Mouse (Mus musculus) splenic B cell, adult 2 months (primary cell): ENCODE results near the gene Gm28038.
A peak's percentile ranks its signal among the peaks of the same experiment; 100 is the strongest.

ENCODE experiments used
- DNase-seq: peaks from one replicate; pipeline ENCODE4 v3.0.0-alpha.2; 2011; ENCODE audit warnings: low read depth, low spot score
- H3K27me3 ChIP-seq: 2 replicates; pipeline ENCODE4 v1.6.1; 2012; ENCODE audit warnings: mild to moderate bottlenecking, low read length, moderate library complexity, mixed read lengths; ENCODE audit not compliant: control insufficient read depth, poor library complexity, insufficient read depth, severe bottlenecking
- H3K36me3 ChIP-seq: 2 replicates; pipeline ENCODE4 v1.6.1; 2012; ENCODE audit warnings: mild to moderate bottlenecking, low read length, moderate library complexity, mixed read lengths; ENCODE audit not compliant: control insufficient read depth, poor library complexity, insufficient read depth, severe bottlenecking

Gene Gm28038

GRCm38 (mm10) chr2:30280743-30281142 lies at the start of gene Gm28038:
Gene Gm28038, plus strand, starts transcription at chr2:30281043.
- H3K27me3 ChIP-seq: no peaks in the 10 kb centered on the region
- H3K36me3 ChIP-seq: no peaks in the 10 kb centered on the region
- DNase-seq: no peak

DNA sequence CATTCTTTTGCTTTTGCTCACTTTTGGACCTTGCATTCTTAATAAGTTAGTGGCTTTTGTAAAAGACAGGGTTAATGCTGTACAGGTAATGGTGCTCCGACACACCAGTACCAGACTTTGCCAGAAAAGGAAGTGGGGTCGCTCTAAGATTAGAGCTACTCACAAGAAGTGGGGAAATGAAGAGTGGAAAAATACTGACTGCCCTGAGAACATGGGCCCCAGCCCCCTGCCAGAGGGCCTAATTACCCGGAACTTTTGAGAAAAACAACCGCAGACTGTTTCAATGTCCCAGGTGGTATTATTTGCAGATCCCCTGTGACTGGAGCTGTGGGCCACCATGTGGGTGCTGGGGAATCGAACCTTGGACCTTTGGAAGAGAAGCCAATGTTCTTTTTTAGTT lies 45.2 kb upstream of the Gm28038 start:
- H3K27me3 ChIP-seq: no peaks in the 10 kb centered on the region
- H3K36me3 ChIP-seq: no peaks in the 10 kb centered on the region; the same call in 1 of the 2 replicates
- DNase-seq: peak; percentile 50

GRCm38 (mm10) chr2:30236426-30237198 lies 44.2 kb upstream of the Gm28038 start:
- H3K36me3 ChIP-seq: no peaks in the 10 kb centered on the region; the same call in 1 of the 2 replicates
- no peak for DNase-seq
- no peaks in the 10 kb centered on the region for H3K27me3 ChIP-seq

DNA sequence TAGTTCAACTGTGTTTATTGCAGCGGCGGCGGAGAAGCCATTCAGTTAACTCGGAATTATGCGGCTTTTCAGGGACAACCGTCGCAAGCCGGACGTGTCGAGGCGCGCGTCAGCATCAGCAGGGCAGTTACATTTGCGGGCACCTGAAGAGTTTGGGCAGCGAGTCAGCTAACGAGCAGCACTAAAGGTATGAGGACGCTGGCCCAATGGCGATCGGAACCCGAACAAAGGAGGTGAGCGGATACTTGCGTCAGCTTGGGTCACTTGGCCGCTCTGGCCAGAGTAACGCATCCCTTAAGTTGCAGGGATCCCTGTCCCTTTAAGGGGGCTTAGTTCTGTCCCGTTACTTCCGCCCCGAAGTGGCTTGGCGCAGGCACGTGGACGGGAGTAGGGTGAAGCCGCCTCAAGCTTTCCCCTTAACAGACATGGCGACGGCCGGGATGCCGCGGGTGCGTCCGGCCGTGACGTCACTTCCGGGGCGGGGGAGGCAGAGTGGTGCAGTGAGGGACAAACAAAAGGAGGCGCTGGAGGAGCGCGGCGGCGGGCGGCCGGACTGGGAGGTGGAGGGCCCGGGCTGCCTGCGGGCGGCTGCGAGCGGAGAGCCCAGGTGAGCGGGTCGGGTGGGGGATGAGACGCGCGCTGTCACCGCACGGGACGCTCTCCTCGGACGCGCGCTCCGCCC lies 43.5 kb upstream of the Gm28038 start, which contains the start of gene Lrrc8a:
TSS of gene Lrrc8a (plus strand) at position 517 of the 682 bp plus-strand sequence.
- peak; percentile 99 for DNase-seq
- Histone ChIP-seq H3K36me3 (no peaks in the 10 kb centered on the region; the same call in 1 of the 2 replicates), H3K27me3 (no peaks in the 10 kb centered on the region)

GRCm38 (mm10) chr2:30237881-30238280 lies 43.0 kb upstream of the Gm28038 start:
- no peak for DNase-seq
- no peaks in the 10 kb centered on the region; the same call in 1 of the 2 replicates for H3K36me3 ChIP-seq

DNA sequence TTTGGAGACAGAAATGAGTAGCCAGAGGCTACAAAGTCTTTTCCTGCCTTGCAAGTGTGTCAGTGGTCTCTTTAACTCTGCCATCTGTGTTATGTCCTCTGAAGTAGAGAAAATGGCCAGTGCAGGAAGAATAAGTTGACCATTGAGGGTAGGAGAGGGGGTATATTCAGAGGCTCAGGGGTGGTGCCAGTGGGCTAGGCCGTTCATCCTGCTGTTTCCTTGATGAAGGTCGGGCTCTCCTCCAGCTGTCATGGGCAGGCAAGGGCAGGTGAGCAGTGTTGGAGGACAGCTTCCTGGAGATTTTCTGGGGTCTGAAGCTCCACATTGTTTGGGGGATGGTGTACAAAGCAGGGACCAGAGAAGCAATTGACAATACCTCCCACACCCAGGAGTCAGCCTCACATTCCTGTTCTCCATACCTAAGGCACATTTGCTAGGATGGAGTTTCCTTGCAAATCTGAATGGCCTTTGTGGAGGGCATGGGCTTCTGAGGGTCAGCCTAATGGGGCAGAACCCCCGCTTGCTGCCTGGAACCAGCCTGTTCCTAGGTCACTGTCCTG lies 41.9 kb upstream of the Gm28038 start:
- no peaks in the 10 kb centered on the region; the same call in none of the 2 replicates for H3K36me3 ChIP-seq
- no peak for DNase-seq
- no peaks in the 10 kb centered on the region for H3K27me3 ChIP-seq

More at GRCm38 (mm10) chr2:30237881-30238280, 43.0 kb upstream of the Gm28038 start:
- no peaks in the 10 kb centered on the region for H3K27me3 ChIP-seq

- Histone ChIP-seq H3K36me3 (no peaks in the 10 kb centered on the region; the same call in none of the 2 replicates), H3K27me3 (no peaks in the 10 kb centered on the region)
- no peak for DNase-seq
These were observed 41.1 kb upstream of the Gm28038 start for GRCm38 (mm10) chr2:30239777-30240176.

DNA sequence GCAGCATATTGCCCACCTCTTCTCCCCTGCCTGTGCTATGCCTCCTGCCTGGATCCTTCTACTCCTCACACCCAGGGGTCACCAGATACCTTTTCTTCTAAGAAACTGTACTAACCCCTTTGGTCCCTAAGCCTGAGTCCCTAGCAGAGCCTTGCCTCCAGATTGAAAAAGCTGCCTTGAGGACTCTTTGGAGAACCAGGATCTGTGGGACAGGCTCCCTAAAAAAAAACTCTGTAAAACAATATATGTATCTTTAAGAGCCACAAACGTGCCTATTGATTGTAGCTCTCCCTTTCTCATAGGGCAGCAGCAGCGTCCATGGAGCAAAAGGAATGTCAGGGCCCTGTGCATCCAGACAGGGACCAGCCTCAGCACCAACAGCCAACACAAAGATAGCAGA lies 40.6 kb upstream of the Gm28038 start, which contains the start of gene Gm28035:
TSS of gene Gm28035 (plus strand) at position 301 of the 400 bp plus-strand sequence.
- Histone ChIP-seq H3K36me3 (no peaks in the 10 kb centered on the region; the same call in none of the 2 replicates), H3K27me3 (no peaks in the 10 kb centered on the region)
- DNase-seq: no peak

DNA sequence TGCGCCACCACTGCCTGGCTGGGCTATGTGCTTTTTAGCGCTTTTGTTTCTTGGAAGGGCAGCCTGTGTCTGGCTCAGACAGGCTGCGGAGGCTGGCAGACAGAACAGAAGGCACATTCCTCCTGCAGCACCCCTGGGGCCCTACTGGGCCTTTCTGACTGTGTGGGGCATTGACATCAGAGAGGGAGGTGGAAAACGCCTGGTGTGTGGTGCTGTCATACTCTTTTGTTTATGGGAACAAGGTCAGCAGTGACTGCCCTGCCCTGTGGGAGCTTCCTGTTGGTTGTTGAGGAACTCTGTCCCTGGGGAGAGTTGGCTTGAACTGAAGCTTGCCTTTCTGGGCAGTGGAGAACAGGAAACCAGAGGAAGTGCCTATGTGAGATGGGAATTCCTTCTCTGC lies 38.3 kb upstream of the Gm28038 start:
- Histone ChIP-seq H3K27me3 (no peaks in the 10 kb centered on the region), H3K36me3 (no peaks in the 10 kb centered on the region; the same call in none of the 2 replicates)
- no peak for DNase-seq

DNA sequence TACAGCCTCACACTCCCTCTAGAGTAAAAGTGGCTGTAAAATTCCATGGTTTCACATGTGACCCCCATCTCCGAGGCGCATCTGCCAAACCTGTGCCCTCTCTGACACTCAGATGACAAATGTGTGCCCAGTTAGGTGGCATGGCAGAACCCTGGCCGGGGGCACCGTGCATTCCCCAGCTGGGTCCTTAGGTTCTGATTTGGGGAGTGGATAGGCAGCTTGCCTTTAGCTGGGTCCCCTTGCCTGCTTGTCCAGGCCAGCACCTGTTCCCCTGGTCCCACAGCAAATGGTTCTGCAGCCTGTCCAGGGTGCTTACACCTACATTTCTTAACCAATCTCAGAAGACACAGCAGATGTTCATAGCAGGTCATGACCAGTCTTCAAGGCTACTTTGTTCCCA lies 37.5 kb upstream of the Gm28038 start:
- Histone ChIP-seq H3K36me3 (no peaks in the 10 kb centered on the region; the same call in none of the 2 replicates), H3K27me3 (no peaks in the 10 kb centered on the region)
- no peak for DNase-seq

DNA sequence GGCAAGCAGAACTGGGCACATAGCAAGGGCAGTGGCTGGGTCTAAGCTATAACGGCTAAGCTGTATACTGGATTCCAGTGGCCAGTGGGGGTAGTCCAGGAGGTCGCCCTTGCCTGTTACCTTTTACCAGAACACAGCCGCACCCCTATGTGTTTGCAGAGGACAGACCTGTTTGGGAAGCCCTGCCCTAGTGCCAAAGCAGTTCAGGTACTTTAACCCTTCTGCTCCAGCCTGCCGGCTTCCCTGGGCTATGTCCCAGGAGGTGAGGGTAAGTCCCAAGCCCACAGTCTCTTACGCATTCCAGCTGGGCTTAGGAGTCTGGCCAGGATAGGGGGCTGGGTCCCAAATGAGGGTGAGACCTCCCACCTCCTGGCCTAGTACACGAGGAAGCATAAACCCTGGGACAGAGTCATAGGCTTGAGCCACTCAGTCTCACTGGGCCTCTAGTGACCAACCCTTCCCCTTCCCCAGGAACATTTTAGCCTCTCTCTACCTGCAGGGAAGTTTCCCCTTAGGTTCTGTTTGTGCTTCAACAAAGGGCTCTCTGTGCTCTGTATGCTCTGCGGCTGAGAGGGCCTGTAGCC lies 36.2 kb upstream of the Gm28038 start:
- Histone ChIP-seq H3K27me3 (no peaks in the 10 kb centered on the region), H3K36me3 (no peaks in the 10 kb centered on the region; the same call in none of the 2 replicates)
- DNase-seq: no peak

GRCm38 (mm10) chr2:30247036-30247435 lies 33.8 kb upstream of the Gm28038 start:
- Histone ChIP-seq H3K36me3 (no peaks in the 10 kb centered on the region; the same call in 1 of the 2 replicates), H3K27me3 (no peaks in the 10 kb centered on the region)
- no peak for DNase-seq

DNA sequence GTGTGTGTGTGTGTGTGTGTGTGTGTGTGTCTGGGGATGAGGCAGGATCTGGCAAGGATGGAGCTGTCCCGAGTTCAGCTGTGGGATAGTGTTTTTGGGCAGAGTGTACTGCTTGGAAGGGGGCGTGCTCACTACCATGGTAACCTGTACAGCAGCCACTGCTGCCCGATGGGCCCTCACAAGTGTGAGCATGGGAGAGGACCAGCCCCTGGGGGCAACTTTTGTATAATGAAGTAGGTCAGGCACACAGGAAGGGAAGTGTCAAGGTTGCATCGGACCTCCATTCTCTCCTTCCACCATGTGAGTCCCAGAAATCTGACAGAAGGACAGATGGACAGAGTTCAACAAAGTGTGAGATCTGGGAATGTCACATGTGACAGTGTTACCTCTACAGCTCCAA lies 33.2 kb upstream of the Gm28038 start:
- H3K27me3 ChIP-seq: no peaks in the 10 kb centered on the region
- no peaks in the 10 kb centered on the region; the same call in 1 of the 2 replicates for H3K36me3 ChIP-seq
- DNase-seq: no peak

GRCm38 (mm10) chr2:30249182-30249581 lies 31.7 kb upstream of the Gm28038 start:
- DNase-seq: no peak
- no peaks in the 10 kb centered on the region; the same call in 1 of the 2 replicates for H3K36me3 ChIP-seq
- H3K27me3 ChIP-seq: no peaks in the 10 kb centered on the region
